Mouse (Mus musculus) adipocyte (in vitro differentiated cells): ENCODE data around the gene Syt13.

Experiments used
- DNase-seq: peaks from one replicate; pipeline ENCODE4 v3.0.0-alpha.2; 2016; ENCODE audit warnings: low spot score

The Syt13 gene

DNA sequence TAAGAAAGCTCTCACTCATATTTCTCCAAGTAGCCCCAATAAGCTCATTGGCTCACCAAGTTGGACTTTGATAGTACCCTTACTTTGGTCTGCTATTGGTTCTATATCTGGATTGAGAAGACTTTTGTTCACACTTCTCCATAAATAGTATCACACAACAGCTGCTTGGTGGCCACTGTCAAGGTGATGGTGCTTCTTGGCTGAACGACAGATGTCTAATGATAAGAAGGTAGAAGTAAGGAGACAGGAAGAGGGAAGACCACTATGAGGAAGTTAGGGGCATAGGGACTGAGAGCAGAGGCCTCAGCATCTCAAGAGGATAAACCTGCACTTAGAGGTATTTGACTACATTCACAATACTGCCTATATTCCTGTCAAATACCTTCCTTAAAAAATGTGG, 49.4 kb downstream of the Syt13 start:
- no peak for DNase-seq

DNA sequence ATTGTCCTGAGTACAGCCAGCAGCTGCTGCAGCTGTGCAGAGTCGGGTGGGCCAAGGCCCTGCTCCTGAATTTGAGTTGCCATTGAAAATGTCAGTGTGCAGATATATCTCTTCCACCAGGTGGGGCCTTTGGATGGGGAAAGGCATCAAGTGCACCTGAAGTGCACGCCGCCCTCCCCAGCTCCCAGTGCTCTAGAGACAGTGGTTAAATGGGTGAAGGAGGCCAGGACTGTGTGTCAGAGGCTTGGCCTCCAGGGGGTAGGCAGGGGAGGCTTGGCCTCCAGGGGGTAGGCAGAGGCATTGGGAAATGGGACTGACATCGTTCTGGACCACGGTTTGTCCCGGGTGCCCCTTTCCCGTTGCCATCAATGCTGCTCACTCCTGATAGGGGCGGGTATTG, 51.4 kb downstream of the Syt13 start:
- DNase-seq = no peak

DNA sequence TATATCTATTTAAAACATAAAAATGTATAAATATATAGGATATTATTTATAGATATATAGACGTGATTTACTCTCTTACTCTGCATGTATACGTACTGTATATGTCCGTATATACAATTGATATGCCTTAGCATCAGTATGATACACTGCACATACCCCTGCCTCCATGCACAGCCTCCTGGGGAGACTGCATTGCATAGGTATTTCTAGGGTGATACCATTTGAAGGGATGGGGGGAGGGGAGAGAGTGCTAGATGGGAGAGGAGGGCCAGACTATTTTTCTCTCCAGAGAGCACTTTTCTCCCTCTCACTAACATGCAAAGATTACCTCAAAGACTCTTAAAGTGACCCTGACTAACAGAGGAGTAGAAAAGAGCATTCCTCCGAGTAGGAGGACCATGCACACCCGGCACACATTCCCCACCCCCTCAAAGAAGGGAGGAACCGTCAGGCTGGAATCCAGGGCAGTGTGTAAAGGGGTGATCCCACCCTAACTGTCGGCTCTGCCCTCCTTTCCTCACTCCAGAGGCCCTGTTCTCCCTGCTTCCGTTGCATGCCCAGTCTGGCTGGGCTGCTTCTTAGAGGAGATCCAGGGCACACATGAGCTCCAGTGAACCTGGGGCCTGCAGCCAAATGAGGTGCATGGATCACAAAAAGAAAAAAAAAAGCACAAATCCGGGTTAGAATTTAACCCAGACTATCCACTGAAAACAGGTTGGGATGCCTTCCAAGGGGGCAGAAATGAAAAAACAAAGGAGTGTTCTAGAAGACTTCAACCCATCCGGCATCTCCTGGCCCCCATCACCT, 52.3 kb downstream of the Syt13 start:
- no peak for DNase-seq

DNA sequence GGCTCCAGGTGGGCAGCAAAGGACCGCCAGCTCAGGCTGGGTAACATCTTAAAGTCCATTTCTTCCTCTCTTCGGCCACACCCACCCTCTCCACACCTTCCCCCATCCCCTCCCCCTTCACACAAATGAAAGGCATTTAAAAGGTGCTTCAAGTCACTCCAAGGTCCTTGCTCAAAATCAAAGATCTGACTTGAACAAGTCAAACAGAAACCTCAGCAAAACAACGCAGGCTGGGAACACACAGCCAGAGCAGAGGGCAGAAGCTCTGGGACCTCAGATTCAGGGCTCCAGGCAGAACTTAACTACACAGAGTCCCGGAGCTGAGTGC, 52.9 kb downstream of the Syt13 start:
- DNase-seq = no peak

DNA sequence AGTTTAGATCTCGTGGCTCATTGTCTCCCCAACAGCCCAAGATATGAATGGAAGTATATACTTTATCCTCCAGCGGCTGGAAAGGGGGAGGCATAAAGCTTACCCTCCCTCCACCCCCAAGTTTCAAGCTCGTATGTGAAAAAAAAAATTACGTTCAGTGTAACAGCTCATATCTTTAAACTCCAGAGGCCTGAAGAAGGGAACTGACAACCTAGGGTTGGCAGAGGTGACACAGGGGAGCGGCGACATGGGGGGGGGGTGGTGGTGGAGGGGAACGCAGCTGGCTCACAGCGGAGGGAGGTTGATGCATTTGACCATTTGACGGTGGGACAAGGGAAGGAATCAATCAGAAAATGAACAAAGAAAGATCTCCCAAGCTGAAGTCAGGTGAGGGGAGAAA, 56.2 kb downstream of the Syt13 start:
- no peak for DNase-seq

DNA sequence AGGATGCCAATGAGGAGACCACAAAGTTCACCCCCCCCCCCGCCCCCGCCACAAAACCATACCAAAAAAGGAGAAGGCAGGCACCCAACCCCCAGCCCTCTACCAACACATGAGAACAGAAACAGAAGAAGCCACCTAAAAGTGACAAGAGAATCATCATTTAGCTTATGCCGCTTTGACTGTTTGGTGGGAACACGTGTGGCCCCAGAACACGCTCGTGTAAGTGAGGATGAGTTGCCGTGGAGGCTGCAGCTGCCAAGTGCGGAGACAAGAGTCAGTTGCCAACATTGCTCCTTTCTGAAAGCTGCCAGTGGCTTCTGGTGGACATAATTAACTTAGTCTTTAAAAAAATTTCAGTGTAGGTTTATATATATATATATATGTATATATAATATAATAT, 56.6 kb downstream of the Syt13 start:
- no peak for DNase-seq

DNA sequence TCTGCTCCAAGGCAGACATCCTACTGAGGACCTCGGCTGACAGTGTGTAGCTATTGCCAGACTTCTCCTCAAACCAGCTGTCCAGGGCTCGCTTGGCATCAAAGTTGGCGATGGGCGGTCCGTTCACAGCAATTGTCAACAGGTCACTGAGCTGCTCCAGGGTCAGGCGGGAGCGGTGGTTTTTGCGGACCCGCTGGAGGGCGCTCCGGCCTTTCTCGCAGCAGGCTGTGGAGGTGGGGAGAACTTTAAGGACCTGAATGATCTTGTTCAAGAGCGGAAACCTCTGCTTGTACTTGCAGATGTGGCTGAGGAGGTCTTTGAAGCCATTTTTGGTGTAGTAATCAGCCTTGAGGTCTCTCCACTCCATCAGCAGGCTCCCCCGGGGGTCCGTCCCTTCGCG, 57.2 kb downstream of the Syt13 start:
- no peak for DNase-seq

DNA sequence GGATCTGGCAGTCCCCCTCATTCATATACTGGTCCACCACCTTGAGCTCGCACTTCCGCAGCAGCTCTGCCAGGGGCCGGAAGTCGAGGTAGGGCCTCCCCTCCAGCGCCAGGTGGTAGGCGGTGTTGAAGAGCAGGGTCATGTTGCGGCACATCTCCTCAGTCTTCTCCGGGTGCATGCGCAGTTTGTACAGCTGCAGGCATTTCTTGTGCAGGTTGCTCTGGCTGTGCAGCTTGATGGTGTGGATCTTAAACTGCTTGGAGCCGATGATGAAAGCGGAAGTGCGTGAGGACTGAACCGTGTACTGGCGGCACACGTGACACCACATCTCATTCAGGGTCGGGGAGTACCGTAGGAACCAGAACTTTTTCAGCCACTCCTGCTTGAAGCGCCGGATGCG, 58.7 kb downstream of the Syt13 start:
- no peak for DNase-seq

DNA sequence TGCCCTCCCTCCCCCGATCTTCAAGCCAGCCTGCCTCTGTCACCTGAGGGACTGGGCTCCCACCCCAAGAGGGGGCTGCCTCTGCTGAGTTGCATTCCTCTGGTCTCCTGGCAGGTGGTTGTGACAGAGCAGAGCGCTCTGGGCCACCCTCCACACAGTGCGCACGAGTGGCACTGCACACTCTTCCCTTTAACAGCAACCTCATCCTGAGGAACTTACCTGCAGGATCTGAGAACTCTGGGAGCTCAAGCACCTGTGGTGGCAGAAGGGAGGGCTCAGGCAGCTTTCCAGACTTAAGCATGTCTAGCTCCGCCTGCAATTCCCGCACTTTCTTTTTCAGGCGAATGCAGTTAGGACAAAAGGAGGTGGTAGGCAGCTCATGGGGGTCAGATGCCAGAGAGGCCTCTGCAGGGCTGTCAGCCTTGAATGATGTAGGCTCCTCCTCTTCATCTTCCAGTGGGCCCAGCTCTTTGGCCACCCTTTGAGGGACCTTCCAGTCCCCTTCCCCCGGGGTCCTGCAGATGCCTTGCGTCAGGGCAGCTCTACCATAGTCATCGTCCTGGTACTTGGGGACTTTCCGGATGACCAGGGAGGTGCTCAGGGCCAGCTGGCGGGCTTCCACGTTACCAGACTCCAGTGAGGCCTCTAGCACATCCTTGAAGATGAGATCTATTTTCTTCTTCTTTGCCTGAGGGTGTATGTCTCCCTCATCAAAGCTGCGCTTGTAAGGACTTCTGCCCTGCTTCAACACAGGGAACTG, 60.3 kb downstream of the Syt13 start:
- DNase-seq = no peak

DNA sequence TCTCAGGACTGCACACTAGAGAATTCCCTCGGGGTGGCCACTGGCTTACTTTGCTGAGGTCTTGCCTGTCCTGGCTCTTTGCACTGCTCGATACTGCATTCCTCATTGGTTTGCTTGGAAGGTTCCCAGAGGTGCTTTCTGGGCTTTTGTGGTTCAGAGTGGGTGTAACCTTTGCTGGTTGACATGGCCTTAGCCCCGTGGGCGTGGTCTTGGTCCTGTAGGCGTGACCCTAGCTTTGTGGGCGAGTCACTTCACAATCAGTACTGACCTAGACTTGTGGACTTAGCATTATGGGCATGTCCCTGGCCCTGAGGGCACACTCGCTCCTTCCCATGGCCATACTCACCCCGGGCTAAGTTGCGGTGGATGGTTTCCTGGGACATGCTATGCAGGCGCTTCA, 65.3 kb downstream of the Syt13 start:
- peak; percentile 10 for DNase-seq

DNA sequence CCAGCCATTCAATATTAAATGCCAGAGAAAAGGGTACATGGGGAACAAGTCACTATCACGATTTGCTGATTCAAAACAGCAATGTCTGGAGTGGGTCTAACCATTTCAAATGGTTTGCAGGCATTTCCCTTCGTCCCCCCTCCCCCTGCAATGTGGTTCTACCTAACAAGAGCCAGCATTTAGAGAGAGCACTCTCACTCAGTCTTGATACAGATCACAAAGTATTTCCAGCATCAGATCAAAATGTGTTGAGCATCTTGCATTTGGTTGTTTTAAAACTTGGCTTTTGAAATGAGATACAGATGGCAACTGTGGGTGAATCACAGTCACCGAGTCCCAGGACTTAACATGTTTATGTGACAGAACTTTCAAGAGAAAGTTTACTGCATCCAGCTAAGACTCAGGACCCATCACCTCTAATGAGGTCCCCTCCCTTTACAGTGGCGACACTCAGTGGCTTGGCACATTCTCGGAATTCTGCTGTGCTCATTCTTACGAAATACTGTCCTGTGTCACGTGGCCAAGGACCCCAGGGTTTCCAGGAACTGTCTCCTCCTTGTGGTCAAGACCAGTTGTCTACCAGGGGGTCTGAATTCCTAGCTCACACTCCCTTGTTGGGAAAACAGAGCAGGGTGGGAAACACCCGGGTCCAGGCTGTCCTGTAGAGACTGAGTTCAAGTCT, 67.8 kb downstream of the Syt13 start:
- DNase-seq = peak; percentile 24

DNA sequence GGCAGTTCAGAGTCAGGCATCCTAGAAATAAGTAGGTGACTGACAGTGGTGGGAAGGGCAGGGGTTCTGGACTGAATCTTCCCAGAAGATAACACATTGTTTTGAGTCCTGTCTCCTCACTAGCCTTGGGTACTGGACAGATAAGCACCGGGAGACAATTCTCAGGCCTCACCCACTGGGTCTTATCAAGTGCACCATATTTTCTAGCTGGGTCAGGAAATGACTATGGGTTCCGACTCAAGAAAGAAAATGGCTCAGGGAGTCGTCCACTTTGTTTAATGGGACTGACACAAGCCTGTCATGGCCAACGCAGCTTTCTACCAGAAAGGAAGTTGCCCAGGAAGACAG, 68.3 kb downstream of the Syt13 start:
- no peak for DNase-seq

DNA sequence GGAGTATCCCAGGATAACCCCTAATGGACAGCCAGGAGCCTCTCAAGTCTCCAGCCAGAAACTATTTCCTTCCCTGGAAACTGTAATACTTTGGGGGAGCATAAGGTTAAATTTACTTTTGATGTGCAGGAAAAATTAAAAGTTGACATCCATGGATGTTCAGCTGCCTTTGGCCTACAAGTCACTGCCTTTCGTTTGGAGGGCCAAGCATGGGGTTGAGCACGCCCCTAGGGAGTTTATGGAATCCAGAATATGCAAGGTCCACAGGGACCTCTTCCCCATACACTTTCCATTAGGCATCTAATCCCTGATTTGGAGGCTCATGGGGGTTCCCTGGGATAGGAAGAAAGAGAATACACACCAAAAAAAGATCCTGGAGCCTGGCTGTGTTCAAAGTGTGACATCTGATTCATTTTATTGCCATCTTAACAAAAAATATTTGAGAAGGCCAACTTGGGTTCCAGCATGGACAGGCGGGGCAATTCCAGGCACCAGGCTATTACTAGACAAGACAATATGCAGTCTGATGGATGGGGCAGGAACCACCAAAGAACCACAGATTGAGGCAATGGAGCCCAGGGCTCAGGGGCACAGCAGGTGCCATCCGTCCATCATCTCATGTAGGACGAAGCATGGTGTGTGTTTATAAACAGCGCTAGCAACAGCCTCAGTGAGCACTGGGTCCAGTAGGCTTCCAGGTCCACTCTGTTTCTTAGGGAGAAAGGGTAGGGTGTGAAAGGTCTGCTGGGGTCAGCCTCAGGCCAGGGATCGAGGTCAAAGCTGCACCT, 69.6 kb downstream of the Syt13 start:
- DNase-seq = no peak

DNA sequence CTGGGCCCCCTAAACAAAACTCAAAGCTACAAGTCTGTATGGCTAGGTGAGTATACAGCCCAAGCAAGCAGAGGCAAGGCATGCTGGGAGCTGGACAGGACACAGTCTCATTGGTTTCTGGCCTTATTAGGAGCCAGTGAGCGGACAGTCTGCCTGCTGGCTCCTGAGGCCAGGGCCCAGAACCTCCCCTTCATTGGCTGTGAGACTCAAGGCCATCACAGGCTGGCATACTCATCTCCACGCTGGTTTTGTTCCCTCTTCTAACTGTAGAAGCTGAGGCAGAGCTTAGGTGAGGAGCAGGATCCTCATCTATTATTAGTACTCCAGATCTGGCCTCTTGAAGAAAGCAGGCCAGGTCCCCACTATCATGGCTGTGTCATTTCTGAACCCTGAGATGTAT, 70.3 kb downstream of the Syt13 start:
- DNase-seq = no peak

DNA sequence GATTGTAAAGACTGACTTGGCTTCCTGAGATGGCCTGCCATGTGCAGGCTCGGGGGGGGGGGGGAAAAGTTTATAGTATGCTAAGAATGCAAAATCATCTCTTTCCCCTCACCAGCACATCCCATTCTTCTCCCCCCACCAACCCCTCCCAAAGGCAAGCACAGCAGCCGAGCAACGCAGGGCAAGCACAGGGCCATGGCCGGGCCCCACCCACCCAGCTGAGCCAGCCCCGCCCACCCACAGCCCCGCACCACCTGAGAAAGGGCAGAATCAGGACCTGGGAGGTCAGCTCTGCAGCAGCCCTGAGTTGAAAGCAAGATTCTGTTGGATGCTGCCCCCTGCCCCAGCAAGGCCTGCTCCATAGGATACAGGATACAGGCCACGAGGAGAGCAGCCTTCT, 70.7 kb downstream of the Syt13 start:
- DNase-seq = no peak

DNA sequence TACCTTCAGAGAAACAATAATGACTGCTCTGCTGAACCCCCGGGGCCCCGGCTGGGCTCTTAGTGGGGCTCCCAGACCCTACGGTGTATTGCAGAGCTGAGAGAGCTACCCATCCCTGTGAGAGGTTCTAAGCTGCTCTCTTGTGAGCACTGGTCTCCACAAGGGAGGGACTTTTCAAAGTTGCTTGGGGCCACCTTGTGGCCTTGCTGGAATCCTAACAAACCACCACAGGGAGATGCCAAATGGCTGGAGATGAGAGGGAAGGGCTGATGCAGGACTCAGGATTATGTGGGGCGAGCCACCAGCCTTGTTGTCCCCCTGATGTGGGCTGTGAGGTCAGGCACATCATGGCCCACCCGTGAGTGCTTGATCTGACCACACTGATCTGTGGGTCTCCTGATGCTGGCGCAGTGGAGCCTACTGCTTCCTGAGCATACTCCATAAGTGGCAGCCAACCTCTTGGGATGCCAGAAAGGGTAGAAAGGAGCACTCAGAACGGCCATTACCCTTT, 72.3 kb downstream of the Syt13 start:
- DNase-seq = no peak

DNA sequence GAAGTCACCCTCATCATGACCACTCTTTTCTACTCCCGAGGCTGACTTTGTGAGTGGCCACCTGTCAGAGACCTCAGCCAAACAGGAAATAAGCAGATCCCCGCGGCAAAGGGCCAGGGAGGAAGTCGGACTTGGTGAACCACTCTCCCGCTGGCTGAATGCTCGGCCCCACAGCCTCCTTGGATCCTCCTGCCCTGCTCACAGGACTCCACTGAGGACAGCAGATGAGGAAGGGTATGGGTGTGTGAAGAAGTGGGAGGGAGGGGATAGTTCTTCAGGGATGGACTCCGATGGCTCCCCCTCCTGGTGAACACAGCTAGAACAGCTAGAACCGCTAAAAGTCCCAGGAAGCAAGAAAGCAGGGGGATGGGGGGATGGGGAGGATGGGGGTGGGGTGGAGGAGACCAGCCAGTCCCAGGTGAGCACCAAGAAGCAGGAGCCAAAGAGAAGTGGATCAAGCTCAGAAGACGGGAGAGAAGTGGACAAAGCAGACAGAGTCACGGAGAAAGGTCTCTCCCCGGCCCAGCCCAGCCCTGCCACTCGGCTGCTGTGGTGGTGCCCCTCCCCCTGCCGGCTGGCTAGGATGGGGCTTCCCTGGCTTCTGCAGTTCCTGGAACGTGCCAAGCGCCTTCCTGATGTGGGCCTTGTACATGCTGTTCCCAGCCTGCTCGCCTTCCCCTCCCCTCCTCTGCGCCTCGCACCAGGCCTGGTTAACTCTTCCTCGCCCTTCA, 73.2 kb downstream of the Syt13 start:
- DNase-seq = no peak

DNA sequence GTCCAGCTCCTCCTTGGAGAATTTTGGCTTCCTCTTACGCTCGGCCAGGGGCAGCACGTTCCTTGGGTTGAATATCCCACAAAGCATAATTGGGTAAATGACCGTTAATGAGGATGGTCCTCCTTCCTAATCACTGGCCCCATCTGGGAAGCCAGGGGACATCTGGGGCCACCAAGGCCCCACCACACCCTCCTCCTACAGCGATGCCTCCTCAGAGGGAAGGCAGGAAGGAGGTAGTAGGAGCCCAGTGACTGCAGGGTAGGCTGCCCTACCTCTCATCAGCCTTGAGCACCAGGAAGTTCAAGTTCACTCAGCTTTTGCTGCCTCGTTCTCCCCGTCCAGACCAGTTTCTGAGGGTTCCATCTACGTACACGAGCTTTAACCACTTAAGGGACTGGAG, 74.7 kb downstream of the Syt13 start:
- no peak for DNase-seq

DNA sequence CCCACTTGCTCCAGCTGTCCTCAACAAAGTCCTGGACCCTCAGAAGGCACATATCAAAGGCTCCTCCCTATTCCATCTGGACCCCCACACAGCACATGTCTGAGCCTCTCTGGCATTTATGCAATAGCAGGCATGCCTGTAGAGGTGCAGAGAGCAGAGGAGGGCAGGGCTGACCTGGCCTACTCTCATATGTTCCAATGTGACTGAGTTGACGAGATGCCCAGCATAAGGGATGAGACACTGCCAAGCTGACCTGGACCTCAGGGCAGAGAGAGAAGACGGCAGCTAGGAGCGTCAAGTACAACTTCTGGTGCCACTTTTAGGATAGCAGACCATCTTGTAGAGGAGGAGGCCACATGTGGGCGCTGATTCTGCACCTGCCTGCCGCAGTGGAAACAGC, 77.1 kb downstream of the Syt13 start:
- DNase-seq = peak; percentile 34

DNA sequence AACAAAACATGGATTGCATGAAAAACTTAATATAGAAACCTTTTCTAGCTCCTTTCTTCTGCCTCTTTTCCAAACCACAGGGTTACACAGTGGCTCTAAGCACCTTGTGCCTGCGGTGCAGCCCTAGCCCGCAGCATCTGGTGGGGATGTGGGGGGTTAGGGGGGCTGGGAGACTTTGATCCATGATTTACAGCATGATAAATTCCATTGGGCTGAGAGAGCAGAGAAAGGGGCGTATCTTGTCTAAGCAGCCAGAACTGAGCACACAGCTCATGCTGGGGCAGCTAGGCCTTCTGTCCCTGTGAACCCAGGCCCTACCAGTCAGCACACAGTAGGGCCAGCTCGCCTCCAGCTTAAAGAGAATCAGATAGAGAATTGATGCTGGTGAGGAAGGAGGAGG, 90.1 kb downstream of the Syt13 start:
- no peak for DNase-seq
